Mouse (Mus musculus): ENCODE data around the gene Pim3.

Gene Pim3

DNA sequence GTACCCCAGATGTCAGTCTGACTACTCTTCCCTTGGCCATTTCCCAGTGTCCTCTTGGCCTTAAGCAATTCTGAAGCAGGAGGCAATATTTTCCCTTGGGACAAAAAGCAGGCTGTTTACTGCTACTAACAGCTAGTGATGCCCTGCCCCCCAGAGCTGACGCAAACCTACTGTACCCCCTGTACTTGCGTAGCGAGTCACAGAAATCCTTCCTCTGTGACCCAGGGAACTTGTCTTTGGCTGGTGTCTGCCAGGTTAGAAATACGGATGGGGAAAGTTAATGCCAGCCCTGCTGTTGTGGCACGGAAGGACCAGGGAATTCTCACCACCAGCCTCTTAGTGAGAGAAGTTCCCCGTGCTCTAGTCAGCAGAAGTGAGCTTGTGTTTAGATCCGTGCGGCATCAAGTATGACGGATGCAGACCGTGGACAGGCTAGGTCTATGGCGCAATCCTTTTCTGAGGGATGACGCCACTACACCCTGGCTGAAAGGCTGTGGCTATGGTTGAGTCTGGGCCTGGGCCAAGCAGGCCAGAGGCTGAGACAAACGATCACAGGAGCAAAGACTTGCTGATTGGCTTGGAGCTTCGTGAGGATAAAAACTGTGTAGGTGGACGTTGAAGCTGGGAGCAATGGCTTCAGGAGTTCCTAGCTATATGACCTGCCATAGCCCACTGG lies 40.4 kb downstream of the Pim3 start:
- in situ Hi-C loops (cut with MboI; ENCODE audit: unreplicated experiment in 2 of 2) = no loop called here

DNA sequence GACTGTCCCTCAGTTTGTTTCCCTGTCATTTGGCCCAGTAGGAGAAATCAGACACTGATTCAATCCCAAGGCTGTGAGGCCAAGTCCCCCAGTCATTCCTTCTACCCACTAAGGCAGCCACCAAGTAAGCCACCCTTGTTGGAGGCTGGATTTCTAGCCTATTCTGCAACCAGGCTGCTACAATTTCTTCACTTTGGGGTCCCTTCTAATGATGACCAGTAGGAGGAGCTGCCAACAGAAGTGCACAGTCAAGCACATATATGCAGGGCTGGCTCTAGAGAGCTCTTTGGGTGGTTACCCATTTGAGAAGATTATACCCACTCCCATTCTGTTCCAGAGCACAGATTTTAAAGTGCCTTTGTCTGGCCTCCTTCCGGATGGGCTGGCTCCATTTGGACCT lies 41.1 kb downstream of the Pim3 start:
- in situ Hi-C loops (cut with MboI; ENCODE audit: unreplicated experiment in 2 of 2) = no loop called here

DNA sequence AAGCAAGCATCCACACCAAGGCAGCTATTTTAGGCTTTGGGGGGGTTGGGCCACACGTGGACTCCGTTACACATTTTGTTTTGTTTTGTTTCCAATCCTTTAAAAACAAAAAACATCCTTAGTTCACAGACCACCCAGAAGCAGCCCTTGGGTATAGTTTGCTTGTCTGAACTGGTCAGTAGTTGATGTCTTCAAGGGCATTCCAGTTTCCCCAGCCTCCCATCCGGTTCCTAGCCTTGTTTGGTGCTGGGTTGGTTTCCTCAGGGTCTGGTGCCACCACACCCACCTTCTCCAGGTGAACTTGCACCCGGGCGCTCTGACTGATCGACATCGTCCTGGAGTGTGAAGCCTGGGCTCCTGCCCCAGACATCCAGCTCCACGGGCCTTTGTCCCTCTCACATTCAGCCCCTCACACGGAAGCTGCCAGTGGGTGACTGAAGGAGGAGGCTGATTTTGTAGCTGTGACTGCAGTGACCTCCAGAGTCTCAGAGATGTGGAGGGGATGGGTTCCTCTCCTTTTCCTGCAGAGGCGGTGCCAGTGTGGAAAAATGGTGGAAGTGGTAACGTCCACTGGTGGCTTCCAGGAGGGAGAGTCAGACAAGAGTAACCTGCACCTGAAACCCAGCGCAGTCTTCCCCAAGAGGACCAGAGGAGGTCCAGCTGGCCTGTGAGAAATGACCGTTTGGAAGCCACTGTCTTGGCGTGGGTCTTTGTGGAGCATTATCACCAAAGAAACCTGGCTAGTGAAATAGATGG lies 42.2 kb downstream of the Pim3 start:
- in situ Hi-C loops (cut with MboI; ENCODE audit: unreplicated experiment in 2 of 2) = no loop called here

DNA sequence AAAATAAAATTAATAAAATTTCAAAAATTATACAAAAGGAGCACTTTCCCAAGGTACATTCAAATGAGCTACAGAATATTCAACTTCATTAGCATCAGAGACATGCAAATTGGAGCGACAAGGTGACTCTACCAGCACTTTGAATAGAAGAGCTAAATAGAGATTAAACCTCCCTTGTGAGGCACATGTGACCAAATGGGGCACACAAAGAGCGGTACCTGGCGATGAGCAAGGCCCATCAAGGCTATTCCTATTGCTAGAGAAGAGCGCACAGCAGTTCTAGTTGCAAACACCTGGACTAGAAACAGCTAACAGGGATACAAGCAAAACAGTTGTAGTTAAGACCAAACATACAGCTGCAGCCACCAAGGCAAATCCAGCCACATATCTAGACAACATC lies 44.4 kb downstream of the Pim3 start:
- in situ Hi-C loops (cut with MboI; ENCODE audit: unreplicated experiment in 2 of 2) = no loop called here

DNA sequence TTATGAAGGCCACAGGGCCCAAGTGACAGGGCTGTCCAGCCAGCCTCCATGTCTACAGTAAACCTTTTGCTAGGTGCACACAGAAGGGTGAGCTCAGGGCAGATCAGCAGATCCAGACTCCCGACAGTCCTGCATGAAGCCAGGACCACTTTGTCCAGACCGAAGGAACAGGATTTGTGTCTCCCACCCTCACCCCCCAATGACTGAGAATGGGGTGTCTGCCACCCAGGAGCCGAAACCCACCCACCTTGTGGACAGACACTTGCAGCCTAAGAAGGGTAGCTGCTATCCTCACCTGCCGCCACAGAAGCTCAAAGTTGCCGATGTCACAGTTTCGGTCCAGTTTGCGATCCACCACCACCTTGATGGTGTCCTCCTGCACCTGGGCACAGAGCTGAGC lies 53.1 kb downstream of the Pim3 start:
- in situ Hi-C loops (cut with MboI; ENCODE audit: unreplicated experiment in 2 of 2) = no loop called here
